Mouse (Mus musculus) v-Abl transformed pro-B cells (cell line): ENCODE results near the gene Mef2d.

ENCODE experiments used
- in situ Hi-C, 2 experiments: fragments of 400-800 bp; cut with MboI; formaldehyde crosslinking; loops; one replicate each; pipeline ENCODE4 v1.15.1; 2025; ENCODE audit not compliant: unreplicated experiment in 2 of 2

The Mef2d gene

GRCm38 (mm10) chr3:88148776-88149509 lies 6.8 kb downstream of the Mef2d start:
- in situ Hi-C loops: no loop called here

GRCm38 (mm10) chr3:88149510-88149974 lies 7.4 kb downstream of the Mef2d start:
- in situ Hi-C loops: no loop called here

GRCm38 (mm10) chr3:88150061-88150998 lies 8.2 kb downstream of the Mef2d start:
- in situ Hi-C loops: no loop called here

GRCm38 (mm10) chr3:88150999-88151364 lies 8.8 kb downstream of the Mef2d start:
- in situ Hi-C loops: no loop called here

- in situ Hi-C loops: no loop called here
Measured at GRCm38 (mm10) chr3:88152056-88152455, 9.9 kb downstream of the Mef2d start.

- in situ Hi-C loops: no loop called here
Measured at GRCm38 (mm10) chr3:88153290-88154011, 11.3 kb downstream of the Mef2d start.

GRCm38 (mm10) chr3:88154236-88154635 lies 12.1 kb downstream of the Mef2d start:
- in situ Hi-C loops: no loop called here

- in situ Hi-C loops: no loop called here
Measured at GRCm38 (mm10) chr3:88156817-88157216, 14.6 kb downstream of the Mef2d start.

GRCm38 (mm10) chr3:88157771-88158597 lies 15.8 kb downstream of the Mef2d start:
- in situ Hi-C loops: no loop called here

- in situ Hi-C loops: no loop called here
Measured at GRCm38 (mm10) chr3:88158991-88159390, 16.8 kb downstream of the Mef2d start.

- in situ Hi-C loops: no loop called here
Measured at GRCm38 (mm10) chr3:88160856-88161255, 18.7 kb downstream of the Mef2d start.

GRCm38 (mm10) chr3:88162259-88162658 lies 20.1 kb downstream of the Mef2d start:
- in situ Hi-C loops: no loop called here

GRCm38 (mm10) chr3:88162811-88163210 lies 20.6 kb downstream of the Mef2d start:
- in situ Hi-C loops: no loop called here

GRCm38 (mm10) chr3:88163847-88164246 lies 21.7 kb downstream of the Mef2d start:
- in situ Hi-C loops: no loop called here

GRCm38 (mm10) chr3:88164263-88164662 lies 22.1 kb downstream of the Mef2d start:
- in situ Hi-C loops: no loop called here

GRCm38 (mm10) chr3:88166056-88166455 lies 23.9 kb downstream of the Mef2d start:
- in situ Hi-C loops: no loop called here

GRCm38 (mm10) chr3:88170361-88170760 lies 28.2 kb downstream of the Mef2d start:
- in situ Hi-C loops: loop anchor here (5.0 kb wide), 2 partner anchors 38 to 83 kb away; no protein-coding TSS in a partner anchor

GRCm38 (mm10) chr3:88172440-88172839 lies 30.3 kb downstream of the Mef2d start:
- in situ Hi-C loops: loop anchor here (5.0 kb wide), 2 partner anchors 40 to 85 kb away; no protein-coding TSS in a partner anchor

- in situ Hi-C loops: loop anchor here (5.0 kb wide), 2 partner anchors 41 to 86 kb away; no protein-coding TSS in a partner anchor
Measured at GRCm38 (mm10) chr3:88173375-88173774, 31.2 kb downstream of the Mef2d start.

- in situ Hi-C loops: loop anchor here (5.0 kb wide), 3 partner anchors 38 to 88 kb away; no protein-coding TSS in a partner anchor
Measured at GRCm38 (mm10) chr3:88174894-88175293, 32.7 kb downstream of the Mef2d start.
